Mouse (Mus musculus): ENCODE data around the gene Gja5.
"Not testable (repeated sequence)": the region's sequence is repeated elsewhere in the genome, so short reads cannot be mapped to it uniquely, and the experiment has no call there.

Gja5 gene

GRCm38 (mm10) chr3:97032053-97032496 is 127.6 kb downstream of the Gja5 start:
- DNase-seq (ENCODE audit: low read depth in 1 of 2, low spot score in 2 of 2) = no peak

GRCm38 (mm10) chr3:97035558-97035957 is 131.1 kb downstream of the Gja5 start:
- no peak for DNase-seq (ENCODE audit: low read depth in 1 of 2, low spot score in 2 of 2)

- DNase-seq (ENCODE audit: low read depth in 1 of 2, low spot score in 2 of 2) = no peak
Observed at GRCm38 (mm10) chr3:97037119-97037518, 132.6 kb downstream of the Gja5 start.

GRCm38 (mm10) chr3:97039721-97040120 is 135.2 kb downstream of the Gja5 start:
- no peak for DNase-seq (ENCODE audit: low read depth in 1 of 2, low spot score in 2 of 2)

- DNase-seq (ENCODE audit: low read depth in 1 of 2, low spot score in 2 of 2) = no peak
Observed at GRCm38 (mm10) chr3:97044188-97044587, 139.7 kb downstream of the Gja5 start.

- no peak for DNase-seq (ENCODE audit: low read depth in 1 of 2, low spot score in 2 of 2)
Observed at GRCm38 (mm10) chr3:97047757-97048156, 143.3 kb downstream of the Gja5 start.

GRCm38 (mm10) chr3:97048360-97048759 is 143.9 kb downstream of the Gja5 start:
- no peak for DNase-seq (ENCODE audit: low read depth in 1 of 2, low spot score in 2 of 2)

- DNase-seq (ENCODE audit: low read depth in 1 of 2, low spot score in 2 of 2) = no peak
Observed at GRCm38 (mm10) chr3:97051264-97051744, 146.8 kb downstream of the Gja5 start.

- DNase-seq (ENCODE audit: low read depth in 1 of 2, low spot score in 2 of 2) = no peak
Observed at GRCm38 (mm10) chr3:97052069-97052799, 147.7 kb downstream of the Gja5 start.

GRCm38 (mm10) chr3:97058704-97059103 is 154.2 kb downstream of the Gja5 start:
- no peak for DNase-seq (ENCODE audit: low read depth in 1 of 2, low spot score in 2 of 2)

GRCm38 (mm10) chr3:97060119-97060518 is 155.6 kb downstream of the Gja5 start:
- no peak for DNase-seq (ENCODE audit: low read depth in 1 of 2, low spot score in 2 of 2)

- DNase-seq (ENCODE audit: low read depth in 1 of 2, low spot score in 2 of 2) = no peak
Observed at GRCm38 (mm10) chr3:97062814-97063213, 158.3 kb downstream of the Gja5 start.

- no peak for DNase-seq (ENCODE audit: low read depth in 1 of 2, low spot score in 2 of 2)
Observed at GRCm38 (mm10) chr3:97064046-97064445, 159.6 kb downstream of the Gja5 start.

- DNase-seq (ENCODE audit: low read depth in 1 of 2, low spot score in 2 of 2) = not testable (repeated sequence)
Observed at GRCm38 (mm10) chr3:97069589-97069988, 165.1 kb downstream of the Gja5 start.

- DNase-seq (ENCODE audit: low read depth in 1 of 2, low spot score in 2 of 2) = not testable (repeated sequence)
Observed at GRCm38 (mm10) chr3:97071916-97072315, 167.4 kb downstream of the Gja5 start.

GRCm38 (mm10) chr3:97072361-97072760 is 167.9 kb downstream of the Gja5 start:
- not testable (repeated sequence) for DNase-seq (ENCODE audit: low read depth in 1 of 2, low spot score in 2 of 2)

- DNase-seq (ENCODE audit: low read depth in 1 of 2, low spot score in 2 of 2) = not testable (repeated sequence)
Observed at GRCm38 (mm10) chr3:97075744-97076350, 171.4 kb downstream of the Gja5 start.

GRCm38 (mm10) chr3:97076412-97076811 is 171.9 kb downstream of the Gja5 start:
- no peak for DNase-seq (ENCODE audit: low read depth in 1 of 2, low spot score in 2 of 2)

- no peak for DNase-seq (ENCODE audit: low read depth in 1 of 2, low spot score in 2 of 2)
Observed at GRCm38 (mm10) chr3:97078436-97078835, 173.9 kb downstream of the Gja5 start.

- DNase-seq (ENCODE audit: low read depth in 1 of 2, low spot score in 2 of 2) = no peak
Observed at GRCm38 (mm10) chr3:97082156-97082555, 177.7 kb downstream of the Gja5 start.

- DNase-seq (ENCODE audit: low read depth in 1 of 2, low spot score in 2 of 2) = no peak
Observed at GRCm38 (mm10) chr3:97087326-97087725, 182.8 kb downstream of the Gja5 start.

GRCm38 (mm10) chr3:97088291-97088690 is 183.8 kb downstream of the Gja5 start:
- not testable (repeated sequence) for DNase-seq (ENCODE audit: low read depth in 1 of 2, low spot score in 2 of 2)
